Mouse (Mus musculus) bone marrow macrophage, adult 2 months (primary cell): ENCODE data around the gene Ydjc. TPM values are rescaled to one million over a fixed set of nuclear protein-coding genes. Genes with fewer than 3 reads are reported as not detected.

Source experiments
- H3K27ac ChIP-seq: 2 replicates; pipeline ENCODE4 v1.5.1; 2012; ENCODE audit warnings: low read depth, low read length; ENCODE audit not compliant: insufficient read depth
- H3K4me1 ChIP-seq: 2 replicates; pipeline ENCODE4 v1.6.1; 2012; ENCODE audit warnings: low read length; ENCODE audit not compliant: control insufficient read depth, insufficient read depth
- H3K4me3 ChIP-seq: 2 replicates; pipeline ENCODE4 v1.5.1; 2012; ENCODE audit warnings: mild to moderate bottlenecking, low read length, moderate library complexity; ENCODE audit not compliant: insufficient read depth
- CTCF ChIP-seq: IDR thresholded peaks from 2 replicates; pipeline ENCODE4 v1.5.1; 2012; ENCODE audit warnings: low read depth, mild to moderate bottlenecking, low read length, moderate library complexity
- POLR2A ChIP-seq: IDR thresholded peaks from 2 replicates; pipeline ENCODE4 v1.6.1; 2012; ENCODE audit warnings: mild to moderate bottlenecking, low read depth, low read length, borderline replicate concordance
- polyA plus RNA-seq: library from polyadenylated mRNA; stranded (reverse); fragments of >200 nt; gene quantifications from 2 replicates; pipeline ENCODE4 v1.2.4, GENCODE M21; 2012; ENCODE audit not compliant: missing spikeins, insufficient read depth, insufficient read length

Ydjc gene
- polyA plus RNA-seq, 1 experiment: 2.0 TPM

- Histone ChIP-seq H3K4me3 (no peak overlapping the region), H3K27ac (no peak overlapping the region), H3K4me1 (peaks cover 8% of the 10 kb centered on the region; the same call in 1 of the 2 replicates)
- TF ChIP-seq CTCF (peak; percentile 54; the same call in 1 of the 2 replicates), POLR2A (no peak)
Measured at GRCm38 (mm10) chr16:17127292-17127691, 17.1 kb upstream of the Ydjc start.

DNA sequence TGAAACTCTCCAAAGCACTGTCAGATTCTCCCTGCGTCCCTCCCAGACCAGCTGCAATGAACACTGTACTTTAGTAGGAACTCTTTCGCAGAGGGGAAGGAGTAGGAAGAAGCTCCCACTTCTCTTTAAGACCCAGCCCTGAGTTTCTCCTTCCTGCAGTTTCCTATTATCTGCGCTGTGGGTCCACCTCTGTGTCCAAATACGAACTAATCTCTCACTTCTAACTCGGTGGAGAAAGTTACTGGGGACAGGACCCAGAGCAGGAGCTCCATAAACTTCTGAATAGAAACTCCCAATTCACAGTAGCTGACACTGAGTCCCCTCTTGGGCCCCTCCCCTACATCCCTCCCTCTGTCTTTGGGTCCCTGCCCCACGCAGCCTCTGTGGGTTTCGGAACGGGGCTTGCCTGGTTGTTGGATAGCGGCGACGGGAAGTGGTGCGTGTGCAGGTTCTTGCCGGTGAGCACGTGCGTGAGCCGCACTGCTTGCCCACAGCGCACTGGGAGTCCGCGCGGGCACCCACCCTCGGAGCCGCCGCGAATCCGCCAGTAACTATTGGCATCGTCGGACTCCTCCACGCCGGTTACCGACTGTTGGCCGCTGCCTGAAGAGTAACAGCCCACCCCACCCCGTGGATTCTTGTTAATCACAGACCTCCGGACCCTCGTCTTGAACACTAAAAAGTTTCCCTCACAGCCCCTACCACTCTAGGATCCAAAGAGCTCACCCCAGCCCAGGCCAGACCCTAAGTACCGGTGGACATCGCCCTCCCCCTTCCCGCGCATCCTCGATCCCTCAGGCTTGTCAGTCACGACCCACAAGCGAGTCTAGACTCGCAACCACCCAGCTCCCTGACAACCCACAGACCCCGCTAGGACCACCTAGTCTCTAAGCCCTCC is 13.0 kb upstream of the Ydjc start:
- H3K27ac ChIP-seq: peak overlapping the region; percentile 25
- peaks cover 18% of the 10 kb centered on the region for H3K4me1 ChIP-seq
- H3K4me3 ChIP-seq: peak overlapping the region; percentile 91
- TF ChIP-seq POLR2A: no peak
- no peak for TF ChIP-seq CTCF

DNA sequence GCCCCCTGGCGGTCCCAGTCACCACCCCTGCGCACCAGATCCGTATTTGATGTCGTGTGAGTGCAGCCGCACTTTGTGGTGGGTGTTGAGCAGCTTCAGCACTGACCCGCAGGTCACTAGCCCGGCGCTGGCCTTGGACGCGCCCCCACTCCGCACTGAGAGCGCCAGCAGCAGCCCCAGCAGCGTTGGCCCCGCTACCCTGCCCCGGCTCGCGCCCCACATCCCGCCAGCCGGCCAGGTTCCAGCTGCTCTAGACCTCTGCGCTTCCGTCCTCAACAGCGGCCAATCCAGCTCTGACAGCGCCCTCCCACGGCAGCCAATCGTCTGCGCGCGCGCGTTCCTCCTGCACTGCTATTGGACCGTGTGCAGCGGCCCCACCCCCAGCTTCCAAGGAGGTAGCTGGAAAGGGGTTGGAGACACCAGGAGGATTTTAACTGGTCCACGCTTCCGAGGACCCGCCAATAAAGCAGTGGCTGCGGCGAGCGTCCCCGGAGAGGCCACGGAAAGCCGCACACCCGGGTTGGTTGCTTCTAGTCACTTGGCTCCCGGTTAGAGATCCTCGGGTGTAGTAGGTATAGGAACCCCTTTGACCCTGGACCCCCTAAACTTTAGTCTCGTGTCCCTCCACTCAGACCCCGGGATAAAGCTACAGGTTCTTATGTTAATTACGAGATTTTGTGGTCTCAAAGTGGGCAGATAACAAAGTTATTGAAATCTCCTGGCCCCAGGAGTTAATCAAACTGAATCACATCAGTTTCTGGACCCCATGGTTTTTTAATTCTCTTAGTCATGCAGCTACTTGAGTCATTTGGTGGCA is 12.1 kb upstream of the Ydjc start, which contains the start of gene Sdf2l1:
Gene Sdf2l1 (minus strand): TSS at position 295 of the 817 bp plus-strand sequence.
- peaks cover 18% of the 10 kb centered on the region for H3K4me1 ChIP-seq
- TF ChIP-seq CTCF: no peak
- no peak for TF ChIP-seq POLR2A
- peak within 1 kb of the TSS; percentile 91 for H3K4me3 ChIP-seq
- peak within 1 kb of the TSS; percentile 45 for H3K27ac ChIP-seq

GRCm38 (mm10) chr16:17132906-17133200 is 11.6 kb upstream of the Ydjc start:
- peaks cover 18% of the 10 kb centered on the region for H3K4me1 ChIP-seq
- no peak for TF ChIP-seq CTCF
- no peak for TF ChIP-seq POLR2A
- peak overlapping the region; percentile 45 for H3K4me3 ChIP-seq
- peak overlapping the region; percentile 45 for H3K27ac ChIP-seq

GRCm38 (mm10) chr16:17137355-17137754 is 7.1 kb upstream of the Ydjc start:
- TF ChIP-seq POLR2A (no peak), CTCF (no peak)
- Histone ChIP-seq H3K4me1 (peaks cover 18% of the 10 kb centered on the region), H3K27ac (no peak overlapping the region), H3K4me3 (no peak overlapping the region)

GRCm38 (mm10) chr16:17146772-17147235 is 2.4 kb downstream of the Ydjc start, which contains the start of gene Ccdc116:
Gene Ccdc116 (minus strand): TSS chr16:17147229.
- H3K4me3 ChIP-seq: peak within 1 kb of the TSS; percentile 73
- no peak for TF ChIP-seq POLR2A
- TF ChIP-seq CTCF: no peak
- peaks cover 13% of the 10 kb centered on the region for H3K4me1 ChIP-seq
- peak within 1 kb of the TSS; percentile 10; the same call in 1 of the 2 replicates for H3K27ac ChIP-seq

DNA sequence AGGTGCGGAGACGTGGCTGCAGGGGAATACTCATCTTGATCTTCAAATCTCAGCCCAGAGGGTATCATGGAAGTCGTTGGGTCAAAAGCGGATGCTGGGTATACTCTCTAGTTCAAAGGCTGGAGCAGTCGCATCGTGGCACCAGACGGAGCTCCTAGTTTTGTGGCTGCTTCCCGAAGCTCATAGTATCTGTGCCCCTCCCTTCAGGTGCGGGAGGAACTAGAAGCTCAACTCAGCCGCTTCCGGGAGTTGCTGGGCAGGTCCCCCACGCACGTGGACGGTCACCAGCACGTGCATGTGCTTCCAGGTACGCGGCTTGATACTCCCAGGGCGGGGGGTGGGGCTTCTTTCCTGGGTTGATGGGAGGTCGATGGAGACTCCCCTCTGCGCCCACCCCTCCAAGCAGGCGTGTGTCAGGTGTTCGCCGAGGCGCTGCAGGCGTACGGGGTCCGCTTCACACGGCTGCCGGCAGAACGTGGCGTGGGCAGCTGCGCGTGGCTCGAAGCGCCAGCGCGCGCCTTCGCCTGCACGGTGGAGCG is 3.0 kb downstream of the Ydjc start:
- Histone ChIP-seq H3K4me1 (peaks cover 13% of the 10 kb centered on the region), H3K27ac (peak overlapping the region; percentile 10; the same call in 1 of the 2 replicates), H3K4me3 (peak overlapping the region; percentile 73)
- TF ChIP-seq CTCF (no peak), POLR2A (no peak)

DNA sequence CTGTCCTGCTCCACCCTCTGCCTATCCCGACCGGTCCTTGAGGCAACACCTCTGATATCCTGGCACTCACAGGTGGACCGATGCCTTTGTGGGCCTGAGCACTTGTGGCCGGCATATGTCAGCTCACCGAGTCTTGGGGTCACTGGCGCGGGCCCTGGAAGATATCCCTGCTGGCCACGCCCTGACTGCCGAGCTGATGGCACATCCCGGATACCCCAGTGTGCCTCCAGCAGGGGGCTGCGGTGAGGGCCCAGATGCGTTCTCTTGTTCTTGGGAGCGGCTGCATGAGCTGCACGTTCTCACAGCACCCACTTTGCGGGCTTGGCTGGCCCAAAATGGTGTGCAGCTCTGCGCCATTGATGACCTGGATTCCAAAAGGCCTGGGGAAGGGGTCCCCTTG is 3.7 kb downstream of the Ydjc start:
- Histone ChIP-seq H3K4me1 (peaks cover 13% of the 10 kb centered on the region), H3K27ac (0 out of 2 replicates have a peak overlapping the region, but pooled peaks have one; percentile 8), H3K4me3 (peak overlapping the region; percentile 73)
- TF ChIP-seq POLR2A (no peak), CTCF (no peak)

DNA sequence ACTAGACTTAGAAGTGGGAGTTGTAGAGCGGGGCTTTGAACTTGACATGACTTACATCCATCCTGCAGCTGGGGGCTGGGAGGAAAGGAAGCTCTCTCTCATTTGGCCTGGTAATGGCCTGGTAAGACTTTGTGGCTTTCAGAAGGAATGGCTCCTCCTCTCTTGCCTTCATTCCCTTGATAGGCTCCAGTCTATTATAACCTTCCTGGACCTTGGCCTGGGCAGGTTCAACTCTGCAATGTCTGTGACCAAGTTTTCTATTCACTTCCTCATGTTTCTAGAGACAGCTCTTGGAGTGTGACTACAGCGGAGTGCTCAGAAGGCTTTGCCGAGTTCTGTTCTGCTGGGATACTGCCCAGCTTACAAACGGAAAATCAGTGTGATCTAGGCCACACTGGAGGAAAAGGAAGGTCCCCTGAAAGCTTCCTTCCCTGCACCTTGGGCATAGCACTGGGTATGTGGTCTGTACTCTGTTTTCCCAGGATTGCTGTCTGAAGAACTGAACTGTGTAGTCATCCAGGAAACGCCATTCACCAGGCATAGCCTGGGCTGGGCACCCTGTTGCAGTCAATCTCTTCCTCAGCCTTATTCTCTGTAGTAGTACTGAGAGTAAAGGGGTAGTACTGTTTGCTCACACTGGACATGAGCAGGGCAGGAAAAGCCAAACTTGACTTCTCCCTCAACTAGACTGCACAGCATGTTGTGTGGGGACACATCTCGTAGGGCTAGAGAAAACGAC is 6.3 kb downstream of the Ydjc start:
- Histone ChIP-seq H3K27ac (no peak overlapping the region), H3K4me3 (no peak overlapping the region), H3K4me1 (peaks cover 13% of the 10 kb centered on the region)
- TF ChIP-seq CTCF (no peak), POLR2A (no peak)
